Mouse (Mus musculus) retina, adult 2 months (tissue): Measurements from ENCODE around the gene Dscam.

Experiments used
- DNase-seq: peaks from one replicate; pipeline ENCODE4 v3.0.0-alpha.2; 2012; ENCODE audit warnings: low read depth, low spot score

Dscam gene

GRCm38 (mm10) chr16:97170513-97171081 lies at the start of gene Dscam:
TSS of gene Dscam (minus strand) at chr16:97170752.
- DNase-seq: no peak

- DNase-seq: no peak
Observed at GRCm38 (mm10) chr16:97219381-97219780, 48.8 kb upstream of the Dscam start.

- no peak for DNase-seq
Observed at GRCm38 (mm10) chr16:97209997-97210396, 39.4 kb upstream of the Dscam start.

- no peak for DNase-seq
Observed at GRCm38 (mm10) chr16:97208276-97208675, 37.7 kb upstream of the Dscam start.

GRCm38 (mm10) chr16:97204090-97204489 lies 33.5 kb upstream of the Dscam start:
- DNase-seq: no peak

GRCm38 (mm10) chr16:97203554-97203953 lies 33.0 kb upstream of the Dscam start:
- DNase-seq: no peak

- DNase-seq: no peak
Observed at GRCm38 (mm10) chr16:97194630-97195029, 24.1 kb upstream of the Dscam start.

- no peak for DNase-seq
Observed at GRCm38 (mm10) chr16:97194179-97194578, 23.6 kb upstream of the Dscam start.

GRCm38 (mm10) chr16:97192296-97192695 lies 21.7 kb upstream of the Dscam start:
- DNase-seq: no peak

GRCm38 (mm10) chr16:97190604-97191003 lies 20.1 kb upstream of the Dscam start:
- no peak for DNase-seq

- no peak for DNase-seq
Observed at GRCm38 (mm10) chr16:97171500-97171899, 948 bp upstream of the Dscam start.

GRCm38 (mm10) chr16:97169901-97170512 lies 545 bp downstream of the Dscam start:
- no peak for DNase-seq

- no peak for DNase-seq
Observed at GRCm38 (mm10) chr16:97168614-97169013, 1.9 kb downstream of the Dscam start.

- DNase-seq: no peak
Observed at GRCm38 (mm10) chr16:97168030-97168429, 2.5 kb downstream of the Dscam start.

- no peak for DNase-seq
Observed at GRCm38 (mm10) chr16:97166166-97166565, 4.4 kb downstream of the Dscam start.

- peak; percentile 44 for DNase-seq
Observed at GRCm38 (mm10) chr16:97165444-97166121, 5.0 kb downstream of the Dscam start.

GRCm38 (mm10) chr16:97158279-97158678 lies 12.3 kb downstream of the Dscam start:
- DNase-seq: no peak

- no peak for DNase-seq
Observed at GRCm38 (mm10) chr16:97144544-97145194, 25.9 kb downstream of the Dscam start.

- DNase-seq: no peak
Observed at GRCm38 (mm10) chr16:97141943-97142342, 28.6 kb downstream of the Dscam start.

- no peak for DNase-seq
Observed at GRCm38 (mm10) chr16:97135003-97135827, 35.3 kb downstream of the Dscam start.

- DNase-seq: no peak
Observed at GRCm38 (mm10) chr16:97127296-97127695, 43.3 kb downstream of the Dscam start.

- no peak for DNase-seq
Observed at GRCm38 (mm10) chr16:97110028-97110427, 60.5 kb downstream of the Dscam start.
